ENCODE assay signal across 10 mouse cellular contexts in genomic region chr2:145822013-145822782, GRCm38 (mm10).
A peak's percentile ranks its signal among the peaks of the same experiment; 100 is the strongest.
DNase-seq lines count a peak whose midpoint lies in the region; ATAC-seq and TF ChIP-seq lines count a peak whose summit lies in the region.
"Had no signal": no experiment of that assay in that cellular context is flagged by ENCODE, and none has a peak within 500 bp of the region (broad histone marks: within the 10 kb centered on the region; RNA-seq: fewer than 3 reads in every experiment).

No protein-coding gene starts in this region.

- no peak for DNase-seq in embryonic facial prominence, embryonic 10.5 days (ENCODE audit: low spot score)
- DNase-seq in CH12.LX (ENCODE audit: extremely low read depth) = no peak
- no peak for DNase-seq in cerebellum, postnatal 25 days
- DNase-seq in B cell, adult 2 months = no peak
- DNase-seq in thymus, postnatal 25 days = no peak
- DNase-seq: cerebellum, adult 8-10 months had no signal

- no peak for ATAC-seq in embryonic facial prominence, embryonic 15.5 days (ENCODE audit: insufficient number of reproducible peaks, low FRiP score, low TSS enrichment, low read depth)
- peak; percentile 83 to 89 for ATAC-seq in hematopoietic stem cell, adult 5-6 weeks (replicated peaks in 1 of 2; ENCODE audit: insufficient read depth in 1 of 2, low FRiP score in 2 of 2, low TSS enrichment in 1 of 2, low read depth in 1 of 2, poor library complexity in 2 of 2, severe bottlenecking in 2 of 2)
- ATAC-seq in lung, embryonic 16.5 days (ENCODE audit: low read depth) = 0 out of 2 replicates have a peak, but pooled peaks have one; percentile 15

- WGBS in embryonic facial prominence, embryonic 15.5 days = 69% methylated on average over 15 of the region's 15 CpGs
- 83% methylated on average over 15 of the region's 15 CpGs for WGBS in embryonic facial prominence, embryonic 10.5 days
- WGBS in lung, embryonic 16.5 days = 56% methylated on average over 15 of the region's 15 CpGs

- dilution Hi-C loops in CH12.LX (cut with MboI; ENCODE audit: extremely low pct_ligation_motif_present, extremely low pct_unique_long_range_greater_than_20kb, low sequenced_read_pairs) = no loop called here

- H3K36me3 ChIP-seq in embryonic facial prominence, embryonic 15.5 days = no peaks in the 10 kb centered on the region
- H3K36me3 ChIP-seq in embryonic facial prominence, embryonic 10.5 days (replicated peaks) = peaks cover under 1% of the 10 kb centered on the region
- no peaks in the 10 kb centered on the region for H3K36me3 ChIP-seq in CH12.LX (replicated peaks in 1 of 2; ENCODE audit: control insufficient read depth in 1 of 2, insufficient read depth in 1 of 2, low read length in 1 of 2)
- no peaks in the 10 kb centered on the region for H3K36me3 ChIP-seq in lung, embryonic 16.5 days (ENCODE audit: control insufficient read depth, insufficient read depth, low read length)

- no peak for TF ChIP-seq EP300 in CH12.LX (IDR thresholded peaks at IDR 0.05; ENCODE audit: low read length)

- H3K9ac ChIP-seq in embryonic facial prominence, embryonic 15.5 days = no peak overlapping the region
- H3K9ac ChIP-seq in CH12.LX (ENCODE audit: insufficient read depth, low read depth) = no peak overlapping the region
- H3K9ac ChIP-seq in lung, embryonic 16.5 days (ENCODE audit: low read length) = no peak overlapping the region
- H3K9ac ChIP-seq: limb, embryonic 12.5 days had no signal

- no peaks in the 10 kb centered on the region for H3K79me2 ChIP-seq in CH12.LX (replicated peaks; ENCODE audit: control insufficient read depth, extremely low read depth, insufficient read depth, poor library complexity, severe bottlenecking)

- peak overlapping the region; percentile 41 for H3K27ac ChIP-seq in embryonic facial prominence, embryonic 15.5 days (replicated peaks)
- H3K27ac ChIP-seq in embryonic facial prominence, embryonic 10.5 days (replicated peaks) = no peak overlapping the region
- H3K27ac ChIP-seq in CH12.LX (ENCODE audit: insufficient read depth, low read depth) = no peak overlapping the region
- no peak overlapping the region for H3K27ac ChIP-seq in lung, embryonic 16.5 days (ENCODE audit: low read length)
- H3K27ac ChIP-seq: limb, embryonic 12.5 days had no signal

- in situ Hi-C loops in CH12.LX (cut with MboI; ENCODE audit: low pct_ligation_motif_present, low pct_unique_long_range_greater_than_20kb, low sequenced_read_pairs) = no loop called here

- no peak overlapping the region for H3K4me2 ChIP-seq in embryonic facial prominence, embryonic 15.5 days (replicated peaks)
- peak overlapping the region; percentile 6; the same call in 1 of the 2 replicates for H3K4me2 ChIP-seq in CH12.LX (ENCODE audit: insufficient read depth, low read depth, poor library complexity, severe bottlenecking)
- 0 out of 2 replicates have a peak overlapping the region, but pooled peaks have one; percentile 1 for H3K4me2 ChIP-seq in lung, embryonic 16.5 days (ENCODE audit: low read depth, low read length)
- H3K4me2 ChIP-seq: limb, embryonic 12.5 days had no signal

- no peak for TF ChIP-seq CTCF in CH12.LX (conservative IDR thresholded peaks at IDR 0.05 in 1 of 2, IDR thresholded peaks at IDR 0.05 in 1 of 2; ENCODE audit: low read depth in 2 of 2, low read length in 2 of 2)

- TF ChIP-seq RAD21 in CH12.LX (IDR thresholded peaks at IDR 0.05; ENCODE audit: low read depth, low read length) = no peak

- no peaks in the 10 kb centered on the region for H3K9me3 ChIP-seq in embryonic facial prominence, embryonic 15.5 days (replicated peaks)
- H3K9me3 ChIP-seq in embryonic facial prominence, embryonic 10.5 days = no peaks in the 10 kb centered on the region; the same call in 1 of the 2 replicates
- H3K9me3 ChIP-seq in CH12.LX (replicated peaks; ENCODE audit: low read length) = no peaks in the 10 kb centered on the region
- H3K9me3 ChIP-seq in lung, embryonic 16.5 days (ENCODE audit: control insufficient read depth, low read length) = no peaks in the 10 kb centered on the region

- no peak overlapping the region for H3K4me3 ChIP-seq in embryonic facial prominence, embryonic 15.5 days (replicated peaks)
- H3K4me3 ChIP-seq in embryonic facial prominence, embryonic 10.5 days = no peak overlapping the region
- H3K4me3 ChIP-seq in CH12.LX (replicated peaks in 1 of 3; ENCODE audit: low read depth in 2 of 3, low read length in 2 of 3, poor library complexity in 1 of 3) = no peak overlapping the region
- H3K4me3 ChIP-seq in lung, embryonic 16.5 days (ENCODE audit: low read length) = no peak overlapping the region
- H3K4me3 ChIP-seq: limb, embryonic 12.5 days had no signal

- no peak for TF ChIP-seq POLR2A in CH12.LX (IDR thresholded peaks at IDR 0.05; ENCODE audit: low read depth, low read length)

- H3K4me1 ChIP-seq in embryonic facial prominence, embryonic 15.5 days = no peaks in the 10 kb centered on the region
- peaks cover 8% of the 10 kb centered on the region; the same call in 1 of the 2 replicates for H3K4me1 ChIP-seq in embryonic facial prominence, embryonic 10.5 days
- peaks cover 3 to 4% of the 10 kb centered on the region in 2 experiments; a peak in 1 of 4 replicates for H3K4me1 ChIP-seq in CH12.LX (ENCODE audit: control insufficient read depth in 1 of 2, insufficient read depth in 2 of 2)
- peaks cover 7% of the 10 kb centered on the region; the same call in 1 of the 2 replicates for H3K4me1 ChIP-seq in lung, embryonic 16.5 days (replicated peaks; ENCODE audit: control insufficient read depth, insufficient read depth, low read length)
- H3K4me1 ChIP-seq: limb, embryonic 12.5 days had no signal

- no peaks in the 10 kb centered on the region for H3K27me3 ChIP-seq in embryonic facial prominence, embryonic 15.5 days
- H3K27me3 ChIP-seq in embryonic facial prominence, embryonic 10.5 days (replicated peaks; ENCODE audit: low read depth, poor library complexity, severe bottlenecking) = no peaks in the 10 kb centered on the region
- H3K27me3 ChIP-seq in CH12.LX (replicated peaks) = no peaks in the 10 kb centered on the region
- H3K27me3 ChIP-seq in lung, embryonic 16.5 days (ENCODE audit: control insufficient read depth, insufficient read depth, low read depth, low read length) = no peaks in the 10 kb centered on the region
- H3K27me3 ChIP-seq: limb, embryonic 12.5 days had no signal

TF ChIP-seq in CH12.LX, 34 proteins besides CTCF, POLR2A, EP300 and RAD21:
- TF ChIP-seq IRF4 (IDR thresholded peaks at IDR 0.05; ENCODE audit: low read depth, low read length) = no peak
- TF ChIP-seq MEF2A (IDR thresholded peaks at IDR 0.05; ENCODE audit: borderline replicate concordance, low read depth, low read length) = no peak
- no peak for TF ChIP-seq POLR2AphosphoS2 (IDR thresholded peaks at IDR 0.05; ENCODE audit: low read depth, low read length)
- TF ChIP-seq JUND (conservative IDR thresholded peaks at IDR 0.05; ENCODE audit: low read depth, low read length) = no peak
- no peak for TF ChIP-seq CHD1 (IDR thresholded peaks at IDR 0.05; ENCODE audit: low read depth, low read length)
- TF ChIP-seq HCFC1 (IDR thresholded peaks at IDR 0.05; ENCODE audit: low read depth, low read length) = no peak
